Mouse (Mus musculus): ENCODE results near the gene Gpr4. TPM values are rescaled to one million over a fixed set of nuclear protein-coding genes. Genes with fewer than 3 reads are reported as not detected.

Gene Gpr4
- polyA plus RNA-seq, 1 experiment from 2014 or later: 1.3 TPM

- H3K36me3 ChIP-seq (ENCODE audit: control insufficient read depth, insufficient read depth): peaks cover 18% of the 10 kb centered on the region
- 78% methylated on average over 14 of the region's 15 CpGs for WGBS
- peak; percentile 23; the same call in 1 of the 2 replicates for ATAC-seq
- no peak overlapping the region for H3K4me2 ChIP-seq (replicated peaks; ENCODE audit: low read depth)
- no peak overlapping the region for H3K27ac ChIP-seq (ENCODE audit: low read depth, low read length)
- H3K9ac ChIP-seq (ENCODE audit: low read depth, low read length): no peak overlapping the region
- no peaks in the 10 kb centered on the region for H3K4me1 ChIP-seq (replicated peaks; ENCODE audit: control insufficient read depth, insufficient read depth, low read length)
- H3K27me3 ChIP-seq (replicated peaks; ENCODE audit: control insufficient read depth, insufficient read depth, low read length): no peaks in the 10 kb centered on the region
- no peak for TF ChIP-seq CTCF (IDR thresholded peaks at IDR 0.05; ENCODE audit: low read depth)
- no peaks in the 10 kb centered on the region for H3K9me3 ChIP-seq (ENCODE audit: control insufficient read depth)
- no peak overlapping the region for H3K4me3 ChIP-seq (ENCODE audit: low read depth, low read length)
Measured at GRCm38 (mm10) chr7:19201660-19202059, 10.7 kb upstream of the Gpr4 start.

DNA sequence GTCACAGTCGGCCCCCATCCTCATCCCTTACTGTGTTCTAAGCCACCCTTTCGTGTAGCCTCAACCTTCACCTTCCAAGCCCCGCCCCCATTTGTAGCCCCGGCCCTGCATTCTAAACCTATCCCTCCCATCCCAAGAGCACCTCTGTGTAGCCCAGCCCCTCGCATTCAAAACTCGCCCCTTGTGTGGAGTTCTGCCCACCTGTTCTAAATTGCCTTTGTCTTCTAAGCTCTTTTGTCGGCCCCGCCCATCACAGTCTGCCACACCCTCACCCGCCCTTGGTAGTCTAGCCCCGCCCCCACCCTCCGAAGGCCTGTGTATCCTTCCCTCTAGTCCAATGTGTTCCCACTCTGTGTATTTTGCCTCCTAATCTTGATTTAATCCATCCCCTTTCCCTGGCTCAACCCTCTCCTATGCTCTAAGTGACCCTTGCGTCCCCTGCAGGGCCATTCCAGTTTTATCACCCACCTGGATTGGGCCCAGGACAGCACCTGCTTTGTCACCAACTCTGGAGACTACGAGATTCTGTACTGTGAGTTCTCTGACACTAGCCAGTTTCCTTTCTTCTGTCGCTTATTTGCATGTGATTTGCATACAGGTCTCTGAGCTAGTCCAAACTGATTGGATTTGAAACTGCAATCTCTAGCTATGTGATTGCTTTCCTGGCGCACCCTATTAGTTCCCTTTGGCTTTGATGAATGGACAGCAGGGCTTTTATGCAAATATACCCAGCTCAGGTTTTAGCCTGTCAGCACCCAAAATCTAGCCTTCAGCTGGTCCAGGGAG, 10.1 kb upstream of the Gpr4 start:
- Histone ChIP-seq H3K27ac (ENCODE audit: low read depth, low read length) (no peak overlapping the region), H3K9me3 (ENCODE audit: control insufficient read depth) (no peaks in the 10 kb centered on the region), H3K4me3 (ENCODE audit: low read depth, low read length) (no peak overlapping the region), H3K4me1 (replicated peaks; ENCODE audit: control insufficient read depth, insufficient read depth, low read length) (no peaks in the 10 kb centered on the region), H3K27me3 (replicated peaks; ENCODE audit: control insufficient read depth, insufficient read depth, low read length) (no peaks in the 10 kb centered on the region), H3K9ac (ENCODE audit: low read depth, low read length) (no peak overlapping the region), H3K4me2 (replicated peaks; ENCODE audit: low read depth) (no peak overlapping the region), H3K36me3 (ENCODE audit: control insufficient read depth, insufficient read depth) (peaks cover 18% of the 10 kb centered on the region)
- ATAC-seq: peak; percentile 17; the same call in 1 of the 2 replicates
- no peak for TF ChIP-seq CTCF (IDR thresholded peaks at IDR 0.05; ENCODE audit: low read depth)
- 52% methylated on average over 15 of the region's 15 CpGs for WGBS

GRCm38 (mm10) chr7:19208201-19208910, 4.0 kb upstream of the Gpr4 start:
- 80% methylated on average over 13 of the region's 13 CpGs for WGBS
- ATAC-seq: 0 out of 2 replicates have a peak, but pooled peaks have one; percentile 15
- TF ChIP-seq CTCF (IDR thresholded peaks at IDR 0.05; ENCODE audit: low read depth): no peak

DNA sequence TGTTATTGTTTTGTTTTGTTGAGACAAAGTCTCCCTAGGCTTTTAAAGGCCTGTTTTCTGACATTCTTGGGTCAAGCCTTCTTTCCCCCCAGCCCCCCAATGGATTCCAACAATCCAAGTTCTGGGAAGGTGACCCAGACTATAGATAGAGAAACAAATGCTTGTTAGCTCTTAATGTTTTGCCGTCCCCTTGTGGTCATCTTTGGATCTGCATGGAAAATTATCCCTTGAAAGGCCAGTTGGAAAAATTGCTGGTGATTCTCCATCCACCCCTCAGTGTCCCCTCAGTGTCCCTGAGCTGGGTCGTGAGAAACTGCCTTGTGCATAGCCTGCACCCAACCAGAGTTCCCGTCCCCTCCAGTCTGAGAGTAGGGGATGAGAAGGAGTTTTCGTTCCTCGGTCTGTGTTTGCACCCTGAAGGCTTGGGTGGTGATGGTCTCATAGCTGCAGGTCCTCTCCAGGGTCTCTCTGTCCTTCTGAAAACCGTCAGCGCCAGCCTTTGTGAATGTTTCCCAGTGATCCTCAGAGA, 3.3 kb upstream of the Gpr4 start:
- no peak overlapping the region for H3K27ac ChIP-seq (ENCODE audit: low read depth, low read length)
- no peak overlapping the region for H3K9ac ChIP-seq (ENCODE audit: low read depth, low read length)
- WGBS: 56% methylated on average over 7 of the region's 7 CpGs
- H3K27me3 ChIP-seq (replicated peaks; ENCODE audit: control insufficient read depth, insufficient read depth, low read length): 0 out of 2 replicates have a peak, but pooled peaks cover 7% of the 10 kb centered on the region
- no peaks in the 10 kb centered on the region for H3K9me3 ChIP-seq (ENCODE audit: control insufficient read depth)
- peaks cover 18% of the 10 kb centered on the region for H3K36me3 ChIP-seq (ENCODE audit: control insufficient read depth, insufficient read depth)
- TF ChIP-seq CTCF (IDR thresholded peaks at IDR 0.05; ENCODE audit: low read depth): peak; percentile 94
- H3K4me3 ChIP-seq (ENCODE audit: low read depth, low read length): no peak overlapping the region
- H3K4me1 ChIP-seq (replicated peaks; ENCODE audit: control insufficient read depth, insufficient read depth, low read length): no peaks in the 10 kb centered on the region
- no peak for ATAC-seq
- H3K4me2 ChIP-seq (replicated peaks; ENCODE audit: low read depth): no peak overlapping the region

More at GRCm38 (mm10) chr7:19208201-19208910, 4.0 kb upstream of the Gpr4 start:
- Histone ChIP-seq H3K27me3 (replicated peaks; ENCODE audit: control insufficient read depth, insufficient read depth, low read length) (0 out of 2 replicates have a peak, but pooled peaks cover 6% of the 10 kb centered on the region), H3K9me3 (ENCODE audit: control insufficient read depth) (no peaks in the 10 kb centered on the region), H3K9ac (ENCODE audit: low read depth, low read length) (no peak overlapping the region), H3K4me1 (replicated peaks; ENCODE audit: control insufficient read depth, insufficient read depth, low read length) (no peaks in the 10 kb centered on the region), H3K27ac (ENCODE audit: low read depth, low read length) (no peak overlapping the region), H3K4me3 (ENCODE audit: low read depth, low read length) (no peak overlapping the region), H3K36me3 (ENCODE audit: control insufficient read depth, insufficient read depth) (peaks cover 18% of the 10 kb centered on the region), H3K4me2 (replicated peaks; ENCODE audit: low read depth) (no peak overlapping the region)

DNA sequence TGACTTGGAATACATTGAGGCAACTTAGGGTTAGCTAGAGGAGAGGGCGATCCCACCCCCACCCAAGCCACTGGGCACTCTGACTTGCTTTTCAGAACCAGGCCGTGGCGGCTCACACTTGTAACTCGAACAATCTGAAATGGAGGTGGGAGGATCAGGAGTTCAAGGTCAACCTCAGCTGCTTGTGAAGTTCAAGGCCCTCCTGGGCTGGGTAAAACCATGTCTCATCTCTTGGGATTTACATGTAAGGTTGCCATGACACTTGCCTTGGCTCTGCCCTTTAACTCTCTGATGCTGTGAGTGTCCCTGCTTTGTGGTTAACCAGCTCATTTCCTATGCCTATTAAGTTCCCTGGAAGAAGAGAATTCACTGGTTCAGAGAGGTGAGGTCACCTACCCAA, 2.8 kb upstream of the Gpr4 start:
- TF ChIP-seq CTCF (IDR thresholded peaks at IDR 0.05; ENCODE audit: low read depth): no peak
- 87% methylated on average over 4 of the region's 4 CpGs for WGBS

GRCm38 (mm10) chr7:19210010-19210409, 2.3 kb upstream of the Gpr4 start:
- H3K9ac ChIP-seq (ENCODE audit: low read depth, low read length): no peak overlapping the region
- H3K4me1 ChIP-seq (replicated peaks; ENCODE audit: control insufficient read depth, insufficient read depth, low read length): no peaks in the 10 kb centered on the region
- no peaks in the 10 kb centered on the region for H3K9me3 ChIP-seq (ENCODE audit: control insufficient read depth)
- TF ChIP-seq CTCF (IDR thresholded peaks at IDR 0.05; ENCODE audit: low read depth): peak; percentile 59
- H3K36me3 ChIP-seq (ENCODE audit: control insufficient read depth, insufficient read depth): peaks cover 11% of the 10 kb centered on the region; the same call in 1 of the 2 replicates
- H3K4me3 ChIP-seq (ENCODE audit: low read depth, low read length): no peak overlapping the region
- 88% methylated on average over 5 of the region's 5 CpGs for WGBS
- ATAC-seq: no peak
- no peak overlapping the region for H3K27ac ChIP-seq (ENCODE audit: low read depth, low read length)
- no peak overlapping the region for H3K4me2 ChIP-seq (replicated peaks; ENCODE audit: low read depth)
- 0 out of 2 replicates have a peak, but pooled peaks cover 7% of the 10 kb centered on the region for H3K27me3 ChIP-seq (replicated peaks; ENCODE audit: control insufficient read depth, insufficient read depth, low read length)

More for the DNA sequence above, 2.8 kb upstream of the Gpr4 start:
- no peak overlapping the region for H3K9ac ChIP-seq (ENCODE audit: low read depth, low read length)
- peaks cover 13% of the 10 kb centered on the region for H3K36me3 ChIP-seq (ENCODE audit: control insufficient read depth, insufficient read depth)
- H3K27ac ChIP-seq (ENCODE audit: low read depth, low read length): no peak overlapping the region
- no peaks in the 10 kb centered on the region for H3K4me1 ChIP-seq (replicated peaks; ENCODE audit: control insufficient read depth, insufficient read depth, low read length)
- H3K4me2 ChIP-seq (replicated peaks; ENCODE audit: low read depth): no peak overlapping the region
- H3K4me3 ChIP-seq (ENCODE audit: low read depth, low read length): no peak overlapping the region
- no peaks in the 10 kb centered on the region for H3K9me3 ChIP-seq (ENCODE audit: control insufficient read depth)
- H3K27me3 ChIP-seq (replicated peaks; ENCODE audit: control insufficient read depth, insufficient read depth, low read length): 0 out of 2 replicates have a peak, but pooled peaks cover 7% of the 10 kb centered on the region
- no peak for ATAC-seq

All from intestine, postnatal 0 days (tissue).